Mouse (Mus musculus) mammary gland, adult 2 months (tissue): ENCODE results near the gene Kpna6. TPM values are rescaled to one million over a fixed set of nuclear protein-coding genes. Genes with fewer than 3 reads are reported as not detected.

ENCODE experiments used
- polyA plus RNA-seq: library from polyadenylated mRNA; depleted of rRNA; stranded (reverse); fragments of >200 nt; gene quantifications from 2 replicates; pipeline ENCODE4 v1.2.3, GENCODE M21; 2012; ENCODE audit warnings: low replicate concordance; rRNA removed

Gene Kpna6
- polyA plus RNA-seq, result 25.7 and 52.9 TPM in 2 replicates

GRCm38 (mm10) chr4:129672083-129672877 lies at the start of gene Kpna6:
Kpna6 (minus strand) TSS chr4:129672767.

GRCm38 (mm10) chr4:129696158-129696985 lies 23.8 kb upstream of the Kpna6 start, which contains the start of gene Tmem39b:
Tmem39b (minus strand) TSS chr4:129696838.

GRCm38 (mm10) chr4:129640638-129641467 lies 31.7 kb downstream of the Kpna6 start, which contains the start of gene Txlna:
Txlna (minus strand) TSS chr4:129641065.

GRCm38 (mm10) chr4:129623681-129624091 lies 48.9 kb downstream of the Kpna6 start, which contains the start of gene Ccdc28b:
Ccdc28b (minus strand) TSS chr4:129623947.

GRCm38 (mm10) chr4:129618786-129619691 lies 53.5 kb downstream of the Kpna6 start, which contains the start of gene Iqcc:
Iqcc (minus strand) TSS chr4:129619099.

GRCm38 (mm10) chr4:129614093-129614492 lies 58.5 kb downstream of the Kpna6 start, which contains the start of gene Dcdc2b:
Dcdc2b (minus strand) TSS chr4:129614257.

GRCm38 (mm10) chr4:129600233-129601158 lies 72.1 kb downstream of the Kpna6 start, which contains the start of the genes Eif3i and Tmem234:
Eif3i (minus strand) TSS chr4:129600648.
Tmem234 (plus strand) TSS chr4:129600668.

Other genes with a start within 250 kb of the Kpna6 start
- 0.49 and 0.75 TPM in 2 replicates for gene Zbtb8b, start 231.9 kb downstream of the Kpna6 start, polyA plus RNA-seq
- 16.3 and 19.6 TPM in 2 replicates for gene Bsdc1, start 211.2 kb downstream of the Kpna6 start, polyA plus RNA-seq
- gene Tssk3, start 181.7 kb downstream of the Kpna6 start, polyA plus RNA-seq, result not detected in 2 replicates
- gene Fam229a, start 181.6 kb downstream of the Kpna6 start, polyA plus RNA-seq, result 0.80 TPM in 1 of 2 replicates, not detected in the other
- gene Marcksl1, start 159.2 kb downstream of the Kpna6 start, polyA plus RNA-seq, result 45.2 and 71.8 TPM in 2 replicates
- gene Hdac1, start 130.1 kb downstream of the Kpna6 start, polyA plus RNA-seq, result 48.9 and 65.4 TPM in 2 replicates
- gene Lck, start 99.1 kb downstream of the Kpna6 start, polyA plus RNA-seq, result 83.2 and 90.2 TPM in 2 replicates
- gene Fam167b, start 94.2 kb downstream of the Kpna6 start, polyA plus RNA-seq, result 5.7 and 7.0 TPM in 2 replicates
- 207 and 300 TPM in 2 replicates for gene Eif3i, start 72.1 kb downstream of the Kpna6 start, polyA plus RNA-seq
- 162 and 188 TPM in 2 replicates for gene Tmem234, start 72.1 kb downstream of the Kpna6 start, polyA plus RNA-seq
- 2.0 and 2.8 TPM in 2 replicates for gene Dcdc2b, start 58.5 kb downstream of the Kpna6 start, polyA plus RNA-seq
- 42.1 and 57.1 TPM in 2 replicates for gene Iqcc, start 53.7 kb downstream of the Kpna6 start, polyA plus RNA-seq
- 20.3 and 21.3 TPM in 2 replicates for gene Ccdc28b, start 48.8 kb downstream of the Kpna6 start, polyA plus RNA-seq
- gene Txlna, start 31.7 kb downstream of the Kpna6 start, polyA plus RNA-seq, result 30.1 and 36.2 TPM in 2 replicates
- 33.4 and 41.8 TPM in 2 replicates for gene Tmem39b, start 24.1 kb upstream of the Kpna6 start, polyA plus RNA-seq
- gene Khdrbs1, start 69.5 kb upstream of the Kpna6 start, polyA plus RNA-seq, result 15.1 and 85.6 TPM in 2 replicates
- gene Ptp4a2, start 138.5 kb upstream of the Kpna6 start, polyA plus RNA-seq, result 41.6 and 80.5 TPM in 2 replicates